Mouse (Mus musculus): ENCODE data around the gene Lst1. TPM values are rescaled to one million over a fixed set of nuclear protein-coding genes. Genes with fewer than 3 reads are reported as not detected.
"Not testable (repeated sequence)": the region's sequence is repeated elsewhere in the genome, so short reads cannot be mapped to it uniquely, and the experiment has no call there.

Gene Lst1
- 10 to 100 TPM; 15.6 to 17.2 TPM for total RNA-seq (2021)
- long read RNA-seq, partial matches to known transcripts: 2 of 4 reads
- long read RNA-seq, other reads (novel, unspliced or antisense): 0 of 4 reads

- no peak for DNase-seq (ENCODE audit: low spot score in 2 of 2)
Observed at GRCm38 (mm10) chr17:35187959-35188610, at the start of gene Lst1. Gene Lst1, minus strand, starts transcription at chr17:35188439.

GRCm38 (mm10) chr17:35237504-35237903 is 49.3 kb upstream of the Lst1 start:
- DNase-seq (ENCODE audit: low spot score in 2 of 2): no peak

DNA sequence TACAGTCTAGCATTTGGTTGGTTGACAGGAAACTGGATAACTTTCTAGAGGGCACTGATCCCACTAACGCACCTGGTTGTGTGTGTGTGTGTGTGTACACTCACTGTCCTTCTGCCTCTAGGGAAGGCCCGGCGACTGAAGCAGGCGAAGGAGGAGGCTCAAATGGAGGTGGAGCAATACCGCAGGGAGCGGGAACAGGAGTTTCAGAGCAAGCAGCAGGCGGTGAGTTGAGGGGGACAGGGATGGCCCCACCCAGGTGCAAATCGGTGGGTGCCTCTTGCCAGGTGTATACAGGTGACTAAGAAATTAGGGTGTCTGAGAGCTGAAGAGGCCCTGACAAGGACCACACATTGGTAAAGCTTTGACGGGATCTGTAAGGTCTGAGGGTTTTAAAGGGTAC is 48.8 kb upstream of the Lst1 start:
- DNase-seq (ENCODE audit: low spot score in 2 of 2): no peak

- peak; percentile 100 for DNase-seq (ENCODE audit: low spot score in 2 of 2)
Observed at GRCm38 (mm10) chr17:35236390-35236746, 48.1 kb upstream of the Lst1 start.

DNA sequence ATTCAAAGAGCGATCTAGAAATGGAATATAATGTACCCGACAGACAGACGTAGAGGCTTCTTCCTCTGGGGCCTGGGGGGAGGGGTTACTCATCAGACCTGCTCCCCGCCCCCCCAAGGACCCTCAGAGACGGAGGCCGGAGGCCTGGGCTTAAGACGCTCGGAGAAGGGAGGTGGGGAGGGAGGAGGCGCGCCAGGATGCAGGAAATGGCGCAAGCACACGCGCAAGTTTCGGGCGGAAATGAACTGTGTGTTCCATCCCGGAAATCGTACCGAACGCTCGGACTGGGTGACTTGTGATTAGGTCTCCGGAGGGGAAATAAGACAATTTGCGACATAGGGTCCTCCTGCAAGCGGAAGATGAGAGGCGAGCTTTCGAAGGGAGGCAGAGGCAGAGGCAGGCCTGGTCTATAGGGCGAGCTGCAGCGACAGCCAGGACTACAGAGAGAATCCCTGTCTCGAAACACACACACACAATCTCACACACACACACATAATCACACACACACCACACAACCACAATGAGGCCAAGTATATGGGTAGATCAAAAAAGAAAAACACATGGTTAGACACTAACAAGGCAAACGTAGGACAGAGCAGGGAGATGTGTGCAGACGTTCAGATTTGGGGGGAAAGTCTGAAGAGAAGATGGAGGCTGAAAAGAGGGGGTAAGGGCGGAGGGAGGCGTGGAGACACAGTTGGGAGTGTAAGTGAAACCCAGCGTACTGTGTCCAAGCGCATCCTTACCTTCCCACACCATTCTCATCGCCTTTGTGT is 47.6 kb upstream of the Lst1 start, which contains the start of gene Nfkbil1:
Gene Nfkbil1 (minus strand): TSS at position 179 of the 776 bp plus-strand sequence.
- DNase-seq (ENCODE audit: low spot score in 2 of 2): peak; percentile 85 to 91

DNA sequence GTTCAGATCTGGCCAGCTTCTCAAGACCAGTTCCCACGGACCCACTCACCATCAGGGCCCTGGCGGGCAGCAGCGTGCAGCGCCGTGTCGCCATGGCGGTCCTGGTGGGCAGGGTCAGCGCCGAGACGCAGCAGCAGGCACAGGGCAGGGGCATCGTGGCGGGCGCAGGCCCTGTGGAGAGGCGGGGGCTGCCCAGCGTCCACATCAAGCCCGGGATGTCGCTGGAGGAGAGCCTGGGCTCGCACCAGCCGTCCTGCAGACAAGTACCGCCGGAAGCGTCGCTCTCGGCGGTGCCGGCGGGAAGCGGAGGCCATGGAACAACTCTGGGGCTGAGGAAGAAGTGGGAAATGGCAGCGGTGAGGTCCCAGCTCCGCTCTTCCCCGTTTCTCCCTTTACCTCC is 46.7 kb upstream of the Lst1 start:
- DNase-seq (ENCODE audit: low spot score in 2 of 2): no peak

DNA sequence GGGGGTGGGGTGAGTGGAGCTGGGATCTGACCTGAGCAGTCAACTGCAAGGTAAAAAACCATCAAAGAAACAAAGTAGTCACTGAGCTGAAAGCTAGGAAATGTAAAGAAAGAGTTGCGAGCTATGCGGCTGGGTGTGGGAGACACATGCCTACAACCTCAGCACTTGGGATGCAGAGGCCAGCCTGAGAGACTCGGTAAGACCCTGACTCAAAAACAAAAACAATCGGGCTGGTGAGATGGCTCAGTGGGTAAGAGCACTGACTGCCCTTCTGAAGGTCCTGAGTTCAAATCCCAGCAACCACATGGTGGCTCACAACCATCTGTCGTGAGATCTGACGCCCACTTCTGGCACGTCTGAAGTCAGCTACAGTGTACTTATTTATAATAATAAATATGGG is 45.9 kb upstream of the Lst1 start:
- not testable (repeated sequence) for DNase-seq (ENCODE audit: low spot score in 2 of 2)

GRCm38 (mm10) chr17:35233114-35233980 is 45.1 kb upstream of the Lst1 start, which contains the start of gene Atp6v1g2:
Gene Atp6v1g2, plus strand, starts transcription at chr17:35233660.
- no peak for DNase-seq (ENCODE audit: low spot score in 2 of 2)

GRCm38 (mm10) chr17:35232659-35233058 is 44.4 kb upstream of the Lst1 start:
- no peak for DNase-seq (ENCODE audit: low spot score in 2 of 2)

- DNase-seq (ENCODE audit: low spot score in 2 of 2): peak; percentile 91 to 92
Observed at GRCm38 (mm10) chr17:35232043-35232442, 43.8 kb upstream of the Lst1 start.

GRCm38 (mm10) chr17:35231022-35231421 is 42.8 kb upstream of the Lst1 start:
- DNase-seq (ENCODE audit: low spot score in 2 of 2): no peak

- no peak for DNase-seq (ENCODE audit: low spot score in 2 of 2)
Observed at GRCm38 (mm10) chr17:35226561-35227046, 38.4 kb upstream of the Lst1 start.

GRCm38 (mm10) chr17:35225456-35225855 is 37.2 kb upstream of the Lst1 start:
- DNase-seq (ENCODE audit: low spot score in 2 of 2): no peak

DNA sequence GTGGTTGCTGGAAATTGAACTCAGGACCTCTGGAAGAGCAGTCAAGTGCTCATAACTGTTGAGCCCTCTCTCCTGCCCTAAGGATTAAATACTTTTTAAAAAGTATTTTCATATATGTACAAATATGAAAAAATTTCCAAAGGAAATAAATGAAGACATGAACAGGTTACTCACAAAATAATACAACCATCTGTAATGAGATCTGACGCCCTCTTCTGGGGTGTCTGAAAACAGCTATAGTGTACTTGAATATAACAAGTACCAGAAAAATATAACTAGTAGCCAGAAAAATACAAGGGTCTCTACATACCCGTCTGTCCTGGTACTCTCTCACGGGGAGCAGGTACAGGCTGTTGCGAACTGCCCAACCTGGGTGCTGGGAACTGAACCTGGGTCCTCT is 36.4 kb upstream of the Lst1 start:
- DNase-seq (ENCODE audit: low spot score in 2 of 2): no peak

DNA sequence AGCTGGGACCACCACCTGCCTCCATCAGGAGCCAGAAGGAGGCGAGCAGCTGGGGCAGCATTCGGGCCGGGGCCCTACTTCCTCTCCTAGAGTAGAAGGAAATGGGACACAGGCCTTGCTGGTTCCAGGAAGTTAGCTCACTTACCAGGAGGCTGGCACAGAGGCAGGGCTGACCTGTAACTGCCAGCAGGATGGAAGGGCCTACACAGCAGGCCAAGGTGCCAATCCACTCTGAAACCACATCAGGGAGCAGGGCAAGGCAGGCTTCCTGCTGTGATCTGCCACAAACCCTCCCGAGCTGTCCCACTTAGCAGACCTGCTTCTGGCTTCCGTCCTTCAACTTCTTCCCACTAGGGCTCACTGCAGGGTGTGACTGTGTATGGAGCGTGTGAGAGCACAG is 34.1 kb upstream of the Lst1 start:
- no peak for DNase-seq (ENCODE audit: low spot score in 2 of 2)

GRCm38 (mm10) chr17:35220156-35220952 is 32.1 kb upstream of the Lst1 start, which contains the start of gene Gm16181:
Gene Gm16181, plus strand, starts transcription at chr17:35220834.
- no peak for DNase-seq (ENCODE audit: low spot score in 2 of 2)

DNA sequence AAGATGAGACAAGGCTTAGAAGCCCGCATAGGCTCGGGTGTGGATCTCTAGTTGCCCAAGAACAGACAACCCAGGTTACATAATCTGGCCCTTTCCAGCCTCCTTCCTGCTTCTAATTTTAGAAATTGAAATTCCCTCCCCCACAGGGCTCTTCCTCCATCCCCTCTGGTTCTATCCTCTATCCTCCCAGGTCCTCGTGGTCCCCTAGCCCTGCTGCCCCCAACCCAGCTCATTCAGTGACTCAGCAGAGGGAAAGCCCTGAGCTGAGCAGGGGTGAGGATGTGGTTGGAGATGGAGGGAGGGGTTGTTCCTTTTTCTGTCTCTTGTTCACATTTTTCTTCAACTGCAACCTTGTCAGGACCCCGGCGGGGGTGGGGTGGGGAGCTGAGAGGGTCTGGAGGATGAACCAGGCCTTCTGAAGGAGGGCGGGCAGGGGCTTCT is 31.4 kb upstream of the Lst1 start:
- DNase-seq (ENCODE audit: low spot score in 2 of 2): no peak

GRCm38 (mm10) chr17:35218516-35219193 is 30.4 kb upstream of the Lst1 start:
- DNase-seq (ENCODE audit: low spot score in 2 of 2): no peak

DNA sequence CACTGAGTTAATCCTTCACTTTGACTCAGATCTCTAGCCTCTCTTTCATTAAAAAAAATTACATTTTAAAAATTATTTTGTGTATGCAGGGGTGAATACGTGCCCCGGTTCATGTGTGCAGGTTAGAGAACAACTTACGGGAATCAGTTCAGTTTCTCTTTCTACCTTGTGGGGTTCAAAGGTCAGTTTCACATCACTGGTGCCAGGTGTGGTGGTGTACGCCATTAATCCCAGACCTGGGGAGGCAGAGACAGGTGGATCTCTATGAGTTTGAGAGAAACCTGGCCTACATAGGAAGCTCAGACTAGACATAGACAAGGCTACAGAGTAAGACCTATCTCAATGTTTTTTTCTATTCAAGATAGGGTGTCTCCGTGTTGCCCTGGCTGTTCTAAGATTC is 24.8 kb upstream of the Lst1 start:
- DNase-seq (ENCODE audit: low spot score in 2 of 2): no peak

DNA sequence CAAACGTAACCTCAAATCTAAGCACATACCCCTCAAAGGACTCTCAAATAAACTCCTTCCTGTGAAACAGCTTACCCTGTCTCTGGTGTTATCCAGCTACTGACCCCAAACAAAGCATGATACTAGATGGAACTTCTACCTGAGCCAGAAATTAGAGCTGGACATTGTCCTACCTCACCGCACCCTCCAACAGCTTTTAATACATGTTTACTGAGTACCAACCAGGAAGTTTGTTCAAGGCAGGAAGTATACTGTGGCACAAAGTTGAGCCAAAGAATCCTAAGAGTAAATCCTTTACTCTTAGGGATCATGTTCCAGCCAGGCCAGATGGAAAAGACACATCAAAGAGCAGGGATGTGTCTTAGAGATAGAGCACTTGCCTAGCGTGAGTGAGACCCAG is 22.4 kb upstream of the Lst1 start:
- DNase-seq (ENCODE audit: low spot score in 2 of 2): no peak

Measured in layer of hippocampus, postnatal 10 days (tissue).